Mouse (Mus musculus): Measurements from ENCODE around the gene Olfr785. TPM values are rescaled to one million over a fixed set of nuclear protein-coding genes. Genes with fewer than 3 reads are reported as not detected.

The Olfr785 gene
- polyA plus RNA-seq (2014; fragmentation: Illumina TruSeq; extraction: RNeasy Lipid Tissue Mini Kit (QIAGEN cat#74804); ENCODE audit: low read depth, low replicate concordance) = not detected

DNA sequence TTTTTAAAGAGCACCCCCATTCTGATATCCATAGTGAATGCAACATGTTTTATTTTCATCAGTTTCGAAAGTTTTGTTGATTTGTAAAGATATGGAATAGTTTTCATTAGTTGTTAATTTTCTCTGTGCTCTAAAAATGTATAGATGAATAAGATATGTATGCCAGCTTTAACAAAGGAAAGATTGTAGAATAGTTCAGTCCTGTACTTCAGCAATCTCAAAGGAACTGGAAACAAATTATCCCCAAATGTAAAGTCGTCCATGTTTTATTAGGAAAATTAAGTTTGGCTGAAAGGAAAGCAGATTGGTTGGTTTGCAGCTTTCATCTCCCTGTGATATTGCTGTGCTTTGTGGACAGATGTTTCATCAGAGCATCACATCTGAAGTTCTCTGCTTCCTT is at the start of gene Olfr785:
Gene Olfr785, plus strand, starts transcription at position 301 of the 400 bp plus-strand sequence.

DNA sequence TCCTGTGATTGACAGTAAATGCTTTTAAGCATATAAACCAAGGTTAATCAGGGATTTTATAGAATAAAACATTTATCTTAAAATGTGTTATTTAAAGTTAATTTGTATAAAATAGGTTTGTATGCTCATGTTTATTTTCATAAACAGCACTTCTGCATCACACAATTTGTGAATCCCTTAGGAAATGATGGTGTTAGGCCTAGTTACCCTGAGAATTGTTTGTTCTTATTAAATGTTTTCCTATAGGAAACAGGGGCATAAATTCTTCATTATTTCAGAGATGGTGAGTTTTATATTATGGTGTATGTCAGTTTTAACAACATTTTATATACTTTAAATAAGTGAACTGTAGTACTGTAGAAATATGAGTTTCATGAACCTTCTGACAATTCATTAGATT is 21.4 kb upstream of the Olfr785 start, which contains the start of gene Olfr784:
Gene Olfr784, plus strand, starts transcription at position 301 of the 400 bp plus-strand sequence.

DNA sequence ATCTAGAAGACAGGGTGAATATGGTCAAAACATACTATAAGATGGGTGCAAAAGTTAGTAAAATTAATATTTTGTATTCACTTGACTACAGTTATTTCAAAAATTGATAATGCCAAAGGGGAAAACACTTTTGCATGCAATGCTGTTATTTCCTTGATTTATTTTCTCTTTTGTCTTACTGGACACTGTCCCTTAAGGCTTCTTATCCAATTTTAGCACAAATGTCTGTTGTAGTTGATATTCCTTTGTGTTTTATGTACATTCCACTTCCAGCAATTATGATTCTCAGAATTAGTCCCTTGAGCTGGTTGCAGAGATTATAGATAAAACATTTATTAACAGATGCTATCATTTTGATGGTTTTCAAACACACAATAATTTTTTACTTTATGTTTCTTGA is 21.8 kb downstream of the Olfr785 start, which contains the start of gene Olfr786:
Gene Olfr786, plus strand, starts transcription at position 301 of the 400 bp plus-strand sequence.

Other genes starting within 250 kb of the Olfr785 start
- not detected for gene Olfr771, start 240.7 kb upstream of the Olfr785 start, polyA plus RNA-seq (2014; fragmentation: Illumina TruSeq; extraction: RNeasy Lipid Tissue Mini Kit (QIAGEN cat#74804); ENCODE audit: low read depth, low replicate concordance)
- not detected for gene Olfr772, start 227.5 kb upstream of the Olfr785 start, polyA plus RNA-seq (2014; fragmentation: Illumina TruSeq; extraction: RNeasy Lipid Tissue Mini Kit (QIAGEN cat#74804); ENCODE audit: low read depth, low replicate concordance)
- not detected for gene Olfr773, start 218.0 kb upstream of the Olfr785 start, polyA plus RNA-seq (2014; fragmentation: Illumina TruSeq; extraction: RNeasy Lipid Tissue Mini Kit (QIAGEN cat#74804); ENCODE audit: low read depth, low replicate concordance)
- gene Olfr774, start 169.2 kb upstream of the Olfr785 start, polyA plus RNA-seq (2014; fragmentation: Illumina TruSeq; extraction: RNeasy Lipid Tissue Mini Kit (QIAGEN cat#74804); ENCODE audit: low read depth, low replicate concordance) = not detected
- gene Olfr775, start 157.0 kb upstream of the Olfr785 start, polyA plus RNA-seq (2014; fragmentation: Illumina TruSeq; extraction: RNeasy Lipid Tissue Mini Kit (QIAGEN cat#74804); ENCODE audit: low read depth, low replicate concordance) = not detected
- gene Olfr776, start 146.3 kb upstream of the Olfr785 start, polyA plus RNA-seq (2014; fragmentation: Illumina TruSeq; extraction: RNeasy Lipid Tissue Mini Kit (QIAGEN cat#74804); ENCODE audit: low read depth, low replicate concordance) = not detected
- gene Olfr777, start 133.9 kb upstream of the Olfr785 start, polyA plus RNA-seq (2014; fragmentation: Illumina TruSeq; extraction: RNeasy Lipid Tissue Mini Kit (QIAGEN cat#74804); ENCODE audit: low read depth, low replicate concordance) = not detected
- gene Olfr780, start 87.3 kb upstream of the Olfr785 start, polyA plus RNA-seq (2014; fragmentation: Illumina TruSeq; extraction: RNeasy Lipid Tissue Mini Kit (QIAGEN cat#74804); ENCODE audit: low read depth, low replicate concordance) = not detected
- not detected for gene Olfr781, start 76.6 kb upstream of the Olfr785 start, polyA plus RNA-seq (2014; fragmentation: Illumina TruSeq; extraction: RNeasy Lipid Tissue Mini Kit (QIAGEN cat#74804); ENCODE audit: low read depth, low replicate concordance)
- gene Olfr782, start 56.6 kb upstream of the Olfr785 start, polyA plus RNA-seq (2014; fragmentation: Illumina TruSeq; extraction: RNeasy Lipid Tissue Mini Kit (QIAGEN cat#74804); ENCODE audit: low read depth, low replicate concordance) = not detected
- gene Olfr784, start 21.3 kb upstream of the Olfr785 start, polyA plus RNA-seq (2014; fragmentation: Illumina TruSeq; extraction: RNeasy Lipid Tissue Mini Kit (QIAGEN cat#74804); ENCODE audit: low read depth, low replicate concordance) = not detected
- not detected for gene Olfr786, start 21.9 kb downstream of the Olfr785 start, polyA plus RNA-seq (2014; fragmentation: Illumina TruSeq; extraction: RNeasy Lipid Tissue Mini Kit (QIAGEN cat#74804); ENCODE audit: low read depth, low replicate concordance)
- not detected for gene Olfr787, start 56.4 kb downstream of the Olfr785 start, polyA plus RNA-seq (2014; fragmentation: Illumina TruSeq; extraction: RNeasy Lipid Tissue Mini Kit (QIAGEN cat#74804); ENCODE audit: low read depth, low replicate concordance)
- not detected for gene Olfr788, start 65.6 kb downstream of the Olfr785 start, polyA plus RNA-seq (2014; fragmentation: Illumina TruSeq; extraction: RNeasy Lipid Tissue Mini Kit (QIAGEN cat#74804); ENCODE audit: low read depth, low replicate concordance)
- gene Olfr789, start 79.3 kb downstream of the Olfr785 start, polyA plus RNA-seq (2014; fragmentation: Illumina TruSeq; extraction: RNeasy Lipid Tissue Mini Kit (QIAGEN cat#74804); ENCODE audit: low read depth, low replicate concordance) = not detected
- not detected for gene Olfr790, start 93.1 kb downstream of the Olfr785 start, polyA plus RNA-seq (2014; fragmentation: Illumina TruSeq; extraction: RNeasy Lipid Tissue Mini Kit (QIAGEN cat#74804); ENCODE audit: low read depth, low replicate concordance)
- not detected for gene Olfr791, start 116.4 kb downstream of the Olfr785 start, polyA plus RNA-seq (2014; fragmentation: Illumina TruSeq; extraction: RNeasy Lipid Tissue Mini Kit (QIAGEN cat#74804); ENCODE audit: low read depth, low replicate concordance)
- gene Olfr792, start 133.7 kb downstream of the Olfr785 start, polyA plus RNA-seq (2014; fragmentation: Illumina TruSeq; extraction: RNeasy Lipid Tissue Mini Kit (QIAGEN cat#74804); ENCODE audit: low read depth, low replicate concordance) = not detected
- gene Olfr794, start 162.2 kb downstream of the Olfr785 start, polyA plus RNA-seq (2014; fragmentation: Illumina TruSeq; extraction: RNeasy Lipid Tissue Mini Kit (QIAGEN cat#74804); ENCODE audit: low read depth, low replicate concordance) = not detected
- gene Olfr796, start 207.1 kb downstream of the Olfr785 start, polyA plus RNA-seq (2014; fragmentation: Illumina TruSeq; extraction: RNeasy Lipid Tissue Mini Kit (QIAGEN cat#74804); ENCODE audit: low read depth, low replicate concordance) = not detected
- not detected for gene Olfr798, start 222.5 kb downstream of the Olfr785 start, polyA plus RNA-seq (2014; fragmentation: Illumina TruSeq; extraction: RNeasy Lipid Tissue Mini Kit (QIAGEN cat#74804); ENCODE audit: low read depth, low replicate concordance)
- not detected for gene Olfr799, start 232.1 kb downstream of the Olfr785 start, polyA plus RNA-seq (2014; fragmentation: Illumina TruSeq; extraction: RNeasy Lipid Tissue Mini Kit (QIAGEN cat#74804); ENCODE audit: low read depth, low replicate concordance)